Mouse (Mus musculus) lung, postnatal 36 days (tissue): ENCODE results near the gene Sgo2b.
"Not testable (repeated sequence)": the region's sequence is repeated elsewhere in the genome, so short reads cannot be mapped to it uniquely, and the experiment has no call there.

Experiments
- DNase-seq: peaks from one replicate; pipeline ENCODE4 v3.0.0; 2022; ENCODE audit warnings: mixed read lengths

Gene Sgo2b

DNA sequence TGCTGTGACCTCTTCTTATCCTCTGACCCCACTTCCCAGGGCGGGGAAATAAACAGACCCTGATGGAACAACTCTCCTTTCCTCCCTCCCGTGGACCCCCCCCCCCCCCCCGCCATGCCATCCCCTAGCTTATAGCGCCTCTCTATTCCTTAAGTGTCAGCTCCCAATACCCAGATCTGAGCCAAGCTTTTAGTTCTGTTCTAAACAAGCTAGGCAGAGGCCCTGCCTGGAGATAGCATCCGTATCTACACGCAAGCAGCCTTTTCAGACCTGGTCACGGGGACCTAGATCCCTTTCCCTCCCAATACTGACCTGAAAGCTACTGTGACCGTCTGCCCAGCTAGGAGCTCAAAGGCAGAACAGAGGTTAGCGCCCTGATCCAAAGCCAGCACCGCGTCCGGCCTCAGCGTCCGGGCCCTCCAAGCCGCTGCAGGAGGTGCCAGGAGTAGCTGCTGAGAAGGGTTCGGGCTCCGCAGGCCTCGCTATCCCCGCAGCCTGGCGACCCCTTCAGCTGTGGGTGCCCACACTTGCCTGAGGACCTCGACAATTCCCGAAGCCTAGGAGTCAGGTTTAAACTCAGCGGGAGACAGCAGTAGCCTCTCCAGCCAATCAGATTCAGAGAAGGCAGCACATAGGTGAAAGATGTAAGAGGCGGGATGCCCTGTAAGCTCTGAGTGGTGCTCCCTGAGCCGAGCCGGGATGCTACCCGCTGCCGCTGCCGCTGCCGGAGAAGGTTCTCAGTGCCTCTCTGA lies at the start of gene Sgo2b:
TSS of gene Sgo2b (minus strand) at position 623 of the 752 bp plus-strand sequence.
- DNase-seq: no peak

DNA sequence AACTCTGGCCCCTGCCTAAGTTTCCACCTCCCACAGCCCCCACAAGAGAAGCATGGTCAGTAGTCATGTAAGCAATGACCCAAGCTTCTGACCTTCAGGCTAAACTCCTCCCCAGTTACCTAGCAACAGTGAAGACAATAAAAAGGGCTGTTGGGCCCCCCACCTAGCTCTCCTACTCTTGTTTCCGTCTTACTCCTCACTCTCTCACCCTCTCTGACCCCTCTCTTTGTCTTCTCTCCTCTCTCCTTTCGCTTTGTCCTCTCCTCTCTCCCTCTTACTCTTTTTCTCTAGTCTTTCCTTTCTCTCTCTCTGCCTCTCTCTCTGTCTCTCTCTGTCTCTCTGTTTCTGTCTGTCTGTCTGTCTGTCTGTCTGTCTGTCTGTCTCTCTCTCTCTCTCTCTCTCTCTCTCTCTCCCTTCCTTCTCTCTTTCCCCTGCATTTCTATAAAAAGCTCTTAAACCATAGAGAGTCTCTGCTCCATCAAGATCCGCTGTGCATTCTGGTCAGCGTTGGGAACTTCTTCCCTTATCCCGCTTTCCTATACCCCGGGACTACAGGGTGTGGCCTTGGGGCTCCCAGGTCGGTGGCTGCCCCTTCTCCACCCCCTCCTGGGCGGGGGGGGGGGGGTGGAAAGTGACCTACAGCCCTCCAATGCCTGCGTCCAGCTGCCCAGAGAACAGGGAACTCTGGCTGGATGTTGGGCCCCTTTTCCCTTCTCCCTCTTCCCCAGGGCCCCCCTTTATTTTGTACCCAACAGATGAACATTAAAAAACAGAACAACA lies 18.8 kb upstream of the Sgo2b start:
- not testable (repeated sequence) for DNase-seq

DNA sequence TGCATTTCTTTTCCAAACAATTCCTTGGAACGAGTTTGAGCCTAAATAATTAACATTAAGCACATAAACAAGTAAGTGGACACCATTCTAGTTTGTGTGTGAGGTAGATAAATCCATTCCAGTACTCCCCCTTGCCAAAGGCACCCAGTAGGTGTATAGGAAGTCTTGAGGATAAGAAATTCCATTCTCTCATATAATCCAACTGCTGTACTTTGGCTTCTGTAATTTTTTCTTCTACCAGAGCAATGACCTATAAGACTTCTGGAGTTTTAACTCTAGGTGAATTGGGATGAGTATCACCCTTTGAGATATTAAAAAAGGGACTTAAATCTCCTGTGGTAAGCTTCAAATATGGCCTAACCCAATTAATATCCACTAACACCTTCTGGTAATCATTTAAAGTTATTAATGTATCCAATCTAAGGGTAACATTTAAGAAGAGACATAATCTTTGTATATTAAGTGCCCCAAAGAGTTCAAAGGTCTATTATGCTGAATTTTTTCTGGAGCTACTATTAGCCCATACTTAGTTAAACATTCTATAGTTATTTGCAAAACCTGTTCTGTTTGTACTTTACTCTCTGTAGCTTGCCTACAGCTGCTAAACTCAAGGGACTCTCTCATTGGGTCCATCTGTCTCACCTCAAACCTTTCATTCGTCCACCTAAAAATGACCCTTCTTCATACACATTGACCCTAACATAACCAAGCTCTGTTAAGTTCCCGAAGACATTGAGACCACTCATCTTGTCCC lies 9.2 kb upstream of the Sgo2b start:
- DNase-seq: no peak

DNA sequence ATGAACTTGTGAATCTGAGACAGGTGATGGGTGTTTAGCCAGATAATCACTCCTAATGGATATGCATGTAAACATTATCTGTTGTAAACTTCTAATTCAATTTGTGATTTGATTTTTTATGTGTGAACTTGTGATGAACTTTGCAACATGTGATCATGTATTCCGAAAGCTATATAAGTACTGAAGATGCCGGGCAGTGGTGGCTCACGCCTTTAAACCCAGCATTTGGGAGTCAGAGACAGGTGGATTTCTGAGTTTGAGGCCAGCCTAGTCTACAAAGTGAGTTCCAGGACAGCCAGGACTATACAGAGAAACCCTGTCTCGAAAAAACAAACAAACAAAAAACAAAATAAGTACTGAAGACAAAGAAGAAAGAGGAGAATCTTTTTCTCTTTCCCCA lies 1.8 kb upstream of the Sgo2b start:
- not testable (repeated sequence) for DNase-seq

DNA sequence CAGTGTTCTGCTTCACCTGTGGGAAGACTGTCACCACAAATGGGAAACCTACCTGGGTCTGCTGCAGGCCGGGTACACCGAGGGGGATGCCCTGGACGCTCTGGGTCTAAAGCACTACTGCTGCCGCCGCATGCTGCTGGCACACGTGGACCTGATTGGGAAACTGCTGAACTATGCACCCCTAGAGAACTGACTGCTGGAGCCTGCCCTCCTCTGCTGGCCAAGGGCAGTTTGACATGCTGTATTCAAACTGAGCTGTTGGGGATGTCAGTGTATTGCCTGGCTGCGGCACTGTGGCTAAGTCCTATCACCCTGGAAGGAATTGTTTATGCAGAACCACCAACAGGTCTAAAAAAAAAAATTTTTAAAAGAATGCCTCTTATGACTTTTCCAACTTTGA lies 18.9 kb downstream of the Sgo2b start:
- DNase-seq: no peak

DNA sequence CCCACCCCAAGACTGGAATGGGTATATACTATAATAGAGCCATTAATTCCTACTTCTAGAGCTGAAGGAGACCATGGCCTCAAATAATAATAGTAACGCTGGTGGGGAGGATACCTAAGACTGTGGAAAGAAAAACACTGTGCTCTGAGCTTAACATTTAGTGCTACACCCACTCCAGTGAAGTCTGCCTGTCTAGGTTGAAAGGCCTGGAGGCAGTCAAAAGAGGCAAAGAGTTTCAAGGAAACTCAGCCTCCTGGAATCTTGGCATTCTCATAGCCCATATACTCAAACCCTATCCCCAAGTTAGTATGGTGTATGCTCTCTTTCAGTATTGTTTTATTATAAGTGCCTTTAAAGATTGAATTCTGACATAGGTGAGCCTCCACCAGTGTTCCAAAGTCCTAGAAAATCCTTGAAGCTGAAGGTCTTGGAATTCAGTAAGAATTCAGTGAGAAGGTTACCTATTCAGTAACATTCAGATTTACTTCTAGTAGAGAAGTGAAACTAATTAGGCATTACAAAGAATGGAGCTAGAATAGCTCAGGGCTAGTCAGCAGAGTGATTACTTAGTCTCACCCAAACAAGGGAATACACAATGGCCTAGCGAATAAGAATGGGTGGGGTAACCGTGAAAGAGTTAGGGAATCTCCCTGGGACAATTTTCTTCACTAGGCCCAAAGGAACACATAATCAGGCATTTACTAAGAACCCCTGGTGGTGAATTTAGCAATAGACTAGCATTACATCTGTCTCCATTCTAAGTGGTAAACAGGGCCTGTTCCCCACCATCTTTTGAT lies 22.5 kb downstream of the Sgo2b start:
- DNase-seq: no peak

DNA sequence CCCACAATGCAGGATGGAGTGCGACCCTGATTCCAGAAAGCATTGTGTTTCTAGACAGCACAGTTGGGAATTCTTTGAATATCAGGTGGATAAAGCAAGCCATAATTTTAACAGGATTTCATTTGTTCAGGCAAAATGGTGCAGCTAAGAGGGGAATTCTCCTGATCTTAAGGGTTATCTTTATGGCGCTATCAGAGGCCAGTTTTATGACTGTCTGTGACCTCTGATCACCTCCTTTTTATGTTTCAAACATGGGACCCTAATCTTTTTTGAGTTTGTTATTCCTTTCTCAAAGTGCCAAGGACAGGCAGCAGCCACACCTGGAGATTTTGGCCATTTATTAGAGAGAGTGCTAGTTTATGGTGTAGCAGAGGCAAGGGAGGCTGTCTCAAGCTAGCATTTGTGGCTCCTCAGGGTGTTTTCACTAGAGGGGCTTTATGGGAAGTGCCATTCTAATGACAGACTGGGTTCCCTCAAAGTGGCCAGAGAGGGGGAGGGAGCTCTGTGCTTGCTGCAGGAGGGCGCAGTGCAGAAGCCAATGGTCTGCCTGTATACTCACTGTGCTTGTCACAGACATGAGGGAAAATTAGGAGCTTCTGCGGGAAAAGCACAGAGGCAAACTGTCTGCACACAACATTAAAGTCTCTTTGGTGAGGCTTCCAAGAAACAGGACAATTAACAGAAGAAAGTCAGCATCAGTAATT lies 30.6 kb downstream of the Sgo2b start:
- no peak for DNase-seq

DNA sequence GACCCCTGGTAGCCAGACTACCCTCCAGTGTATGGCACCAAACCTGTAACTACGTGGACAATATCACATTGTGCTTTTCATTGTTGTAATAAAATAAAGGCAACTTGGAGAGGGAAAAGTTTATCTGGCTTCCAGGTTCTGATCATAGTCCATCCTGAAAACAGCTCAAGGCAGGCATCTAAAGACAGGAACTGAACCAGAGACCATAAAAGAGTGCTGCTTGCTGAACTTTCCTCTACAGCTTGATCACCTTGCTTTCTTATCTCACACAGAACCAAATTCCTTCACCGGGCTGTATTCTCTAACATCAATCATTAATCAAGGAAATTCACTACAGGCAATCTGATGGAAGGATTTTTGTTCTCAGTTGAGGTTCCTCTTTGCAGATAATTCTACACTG lies 57.0 kb downstream of the Sgo2b start:
- no peak for DNase-seq

DNA sequence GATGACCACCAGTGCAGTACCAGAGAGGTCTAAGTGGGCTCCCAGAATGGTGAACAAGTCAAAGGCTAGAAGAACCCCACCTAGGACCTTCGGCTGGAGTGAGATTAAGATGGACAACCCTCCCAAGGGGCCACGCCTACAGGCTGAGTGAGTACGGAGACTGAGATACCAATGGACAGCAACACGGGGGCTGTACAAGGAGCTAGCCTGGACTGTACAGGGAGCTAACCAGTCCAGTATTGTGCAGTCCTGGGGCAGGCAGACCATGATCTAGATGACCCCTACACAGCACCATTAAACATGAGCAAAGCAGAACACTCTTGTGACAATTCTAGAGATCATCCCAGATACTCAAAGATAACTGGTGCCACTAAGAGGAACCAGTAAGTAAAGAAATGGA lies 73.7 kb downstream of the Sgo2b start:
- DNase-seq: no peak

DNA sequence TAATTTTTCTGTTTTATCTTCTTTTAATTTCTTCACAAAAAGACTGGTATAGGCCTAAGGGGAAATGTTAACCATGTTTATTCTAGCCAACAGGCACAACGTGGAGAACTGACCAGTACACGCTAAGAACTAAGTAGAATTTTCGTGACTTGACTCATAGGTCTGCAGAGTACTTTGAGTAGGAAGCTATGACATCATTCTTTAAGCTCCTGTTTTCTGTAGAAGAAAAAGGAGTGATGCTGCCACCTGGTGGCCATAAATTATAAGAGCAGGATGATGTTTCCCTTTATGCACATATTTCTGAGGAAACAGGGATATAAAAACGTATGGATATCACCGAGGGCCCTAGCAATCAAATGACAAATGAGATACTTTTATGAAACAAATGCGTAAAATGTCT lies 74.7 kb downstream of the Sgo2b start:
- peak; percentile 66 for DNase-seq

DNA sequence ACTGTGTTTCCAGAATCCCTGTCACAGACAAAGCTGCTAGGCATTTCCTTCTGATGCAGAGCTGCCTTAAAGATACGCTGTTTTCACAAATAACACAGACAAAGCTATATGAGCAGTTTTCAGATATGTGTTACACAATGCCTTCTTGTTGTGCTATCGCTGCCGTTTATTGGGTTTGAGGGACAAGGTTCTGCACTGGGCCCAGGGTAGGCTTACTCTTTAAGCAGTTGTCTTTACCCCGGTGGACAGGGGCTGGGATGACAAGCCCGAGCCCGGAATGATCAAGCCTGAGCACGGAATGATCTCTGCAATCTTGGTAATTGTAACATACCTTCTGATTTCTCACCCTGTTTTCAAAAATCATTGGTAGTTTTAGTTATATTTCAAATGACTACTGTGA lies 75.1 kb downstream of the Sgo2b start:
- no peak for DNase-seq
